8 mouse cellular contexts compared by ENCODE assay signal in genomic region chr10:70440639-70441461, GRCm38 (mm10). TPM values are rescaled to one million over a fixed set of nuclear protein-coding genes. Genes with fewer than 3 reads are reported as not detected.
DNase-seq lines count a peak whose midpoint lies in the region; ATAC-seq lines count a peak whose summit lies in the region.

No protein-coding gene starts in this region.

- H3K27me3 ChIP-seq in megakaryocyte, embryonic 14.5 days (replicated peaks), result peaks cover 16% of the 10 kb centered on the region
- no peaks in the 10 kb centered on the region for H3K27me3 ChIP-seq in embryonic facial prominence, embryonic 13.5 days
- no peaks in the 10 kb centered on the region for H3K27me3 ChIP-seq in heart, embryonic 10.5 days (ENCODE audit: insufficient read depth, poor library complexity, severe bottlenecking)
- peaks cover 3% of the 10 kb centered on the region for H3K27me3 ChIP-seq in kidney, embryonic 15.5 days
- no peaks in the 10 kb centered on the region for H3K27me3 ChIP-seq in limb, embryonic 15.5 days

- no peaks in the 10 kb centered on the region for H3K36me3 ChIP-seq in megakaryocyte, embryonic 14.5 days (replicated peaks; ENCODE audit: low read length)
- H3K36me3 ChIP-seq in embryonic facial prominence, embryonic 13.5 days, result no peaks in the 10 kb centered on the region
- no peaks in the 10 kb centered on the region for H3K36me3 ChIP-seq in heart, embryonic 10.5 days
- no peaks in the 10 kb centered on the region for H3K36me3 ChIP-seq in kidney, embryonic 15.5 days
- no peaks in the 10 kb centered on the region for H3K36me3 ChIP-seq in limb, embryonic 15.5 days

- WGBS in embryonic facial prominence, embryonic 13.5 days, result under 1% methylated on average over 44 of the region's 44 CpGs
- WGBS in heart, embryonic 10.5 days, result under 1% methylated on average over 44 of the region's 44 CpGs
- under 1% methylated on average over 44 of the region's 44 CpGs for WGBS in kidney, embryonic 15.5 days
- WGBS in limb, embryonic 15.5 days, result 1% methylated on average over 44 of the region's 44 CpGs

- ATAC-seq in megakaryocyte, adult 5-6 weeks (ENCODE audit: poor library complexity, severe bottlenecking), result no peak
- peak; percentile 78 for ATAC-seq in embryonic facial prominence, embryonic 13.5 days (ENCODE audit: insufficient number of reproducible peaks, insufficient read depth, low FRiP score, low TSS enrichment, low read depth)
- ATAC-seq in kidney, embryonic 15.5 days (replicated peaks; ENCODE audit: low FRiP score), result peak; percentile 83
- ATAC-seq in limb, embryonic 15.5 days (ENCODE audit: insufficient number of reproducible peaks, low FRiP score, low TSS enrichment, low read depth), result peak; percentile 52

- H3K9me3 ChIP-seq in megakaryocyte, embryonic 14.5 days, result peaks cover 30% of the 10 kb centered on the region
- no peaks in the 10 kb centered on the region for H3K9me3 ChIP-seq in embryonic facial prominence, embryonic 13.5 days
- 0 out of 2 replicates have a peak, but pooled peaks cover 2% of the 10 kb centered on the region for H3K9me3 ChIP-seq in heart, embryonic 10.5 days
- no peaks in the 10 kb centered on the region for H3K9me3 ChIP-seq in kidney, embryonic 15.5 days (replicated peaks)
- no peaks in the 10 kb centered on the region for H3K9me3 ChIP-seq in limb, embryonic 15.5 days

- peak overlapping the region; percentile 81 for H3K4me2 ChIP-seq in embryonic facial prominence, embryonic 13.5 days
- peak overlapping the region; percentile 94 for H3K4me2 ChIP-seq in kidney, embryonic 15.5 days
- peak overlapping the region; percentile 85 for H3K4me2 ChIP-seq in limb, embryonic 15.5 days

- H3K4me1 ChIP-seq in megakaryocyte, embryonic 14.5 days, result peaks cover 4% of the 10 kb centered on the region; the same call in 1 of the 2 replicates
- H3K4me1 ChIP-seq in embryonic facial prominence, embryonic 13.5 days, result peaks cover 19% of the 10 kb centered on the region
- peaks cover 15% of the 10 kb centered on the region; the same call in 1 of the 2 replicates for H3K4me1 ChIP-seq in heart, embryonic 10.5 days
- peaks cover 19% of the 10 kb centered on the region for H3K4me1 ChIP-seq in kidney, embryonic 15.5 days
- peaks cover 16% of the 10 kb centered on the region for H3K4me1 ChIP-seq in limb, embryonic 15.5 days

- peak overlapping the region; percentile 84 for H3K4me3 ChIP-seq in megakaryocyte, embryonic 14.5 days (replicated peaks)
- peak overlapping the region; percentile 71 for H3K4me3 ChIP-seq in embryonic facial prominence, embryonic 13.5 days
- peak overlapping the region; percentile 76 for H3K4me3 ChIP-seq in heart, embryonic 10.5 days
- H3K4me3 ChIP-seq in kidney, embryonic 15.5 days (replicated peaks), result peak overlapping the region; percentile 78
- H3K4me3 ChIP-seq in limb, embryonic 15.5 days, result peak overlapping the region; percentile 56

- peak overlapping the region; percentile 81 for H3K9ac ChIP-seq in embryonic facial prominence, embryonic 13.5 days
- peak overlapping the region; percentile 61 for H3K9ac ChIP-seq in kidney, embryonic 15.5 days
- peak overlapping the region; percentile 39 for H3K9ac ChIP-seq in limb, embryonic 15.5 days

- DNase-seq in heart, embryonic 10.5 days (ENCODE audit: low spot score), result peak; percentile 77
- peak; percentile 75 for DNase-seq in neural tube, embryonic 10.5 days (ENCODE audit: extremely low spot score, low spot score)
- DNase-seq in yolk sac, embryonic 10.5 days (ENCODE audit: low spot score), result peak; percentile 15

- H3K27ac ChIP-seq in embryonic facial prominence, embryonic 13.5 days, result peak overlapping the region; percentile 89
- H3K27ac ChIP-seq in heart, embryonic 10.5 days, result peak overlapping the region; percentile 89
- peak overlapping the region; percentile 81 for H3K27ac ChIP-seq in kidney, embryonic 15.5 days
- H3K27ac ChIP-seq in limb, embryonic 15.5 days, result peak overlapping the region; percentile 77

RNA-seq across cellular contexts. Expression of gene Fam13c, which starts 0.6 kb away (rescaled TPM):
- polyA plus RNA-seq in megakaryocyte, embryonic 14.5 days (2012; ENCODE audit: insufficient read depth, low replicate concordance), result not detected in 2 replicates
- 0.22 TPM in 1 of 2 replicates, not detected in the other for total RNA-seq in megakaryocyte, adult 5-6 weeks (2015)
- total RNA-seq in megakaryocyte, adult 5-6 weeks (2017), result not detected in 2 replicates
- polyA plus RNA-seq in embryonic facial prominence, embryonic 13.5 days (2015; fragmentation: Nextera tagmentation; extraction: Ambion mirVana), result 15.0 and 16.1 TPM in 2 replicates
- polyA plus RNA-seq in heart, embryonic 10.5 days (2016; fragmentation: Nextera tagmentation; extraction: Ambion mirVana), result 5.6 and 6.8 TPM in 2 replicates
- 6.2 and 6.9 TPM in 2 replicates for polyA plus RNA-seq in kidney, embryonic 15.5 days (2015; fragmentation: Nextera tagmentation; extraction: Ambion mirVana)
- polyA plus RNA-seq in limb, embryonic 15.5 days (2015; fragmentation: Nextera tagmentation; extraction: Ambion mirVana), result 10.6 TPM in 2 replicates

Comparison
In these comparisons a context has a peak if more than half of its experiments do, and no peak if none do; other contexts are left out.
1. DNase-seq: peak in every context shown above with its lines; median percentile 77 in heart, embryonic 10.5 days; 75 in neural tube, embryonic 10.5 days; 15 in yolk sac, embryonic 10.5 days.